9 mouse cellular contexts compared by ENCODE assay signal in the genomic region with DNA sequence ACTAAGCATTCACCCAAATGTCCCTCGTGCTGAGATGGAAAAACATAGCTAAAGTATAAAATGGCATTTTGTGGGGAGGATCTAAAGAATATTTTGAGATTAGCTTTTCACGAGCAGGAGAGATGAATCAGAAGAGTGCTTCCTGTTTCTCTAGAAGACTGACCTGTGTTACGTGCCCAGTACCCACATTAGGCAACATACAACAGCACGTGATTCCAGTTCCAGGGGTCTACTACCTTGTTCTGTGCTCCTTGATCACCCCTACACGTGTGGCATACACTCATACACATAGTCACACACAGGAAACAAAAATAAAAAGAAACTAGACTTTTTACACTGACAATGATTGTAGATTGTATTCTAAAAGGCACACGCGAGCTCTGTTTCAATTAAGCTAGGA. TPM values are rescaled to one million over a fixed set of nuclear protein-coding genes. Genes with fewer than 3 reads are reported as not detected.
DNase-seq lines count a peak whose midpoint lies in the region; ATAC-seq and TF ChIP-seq lines count a peak whose summit lies in the region.
"Had no signal": no experiment of that assay in that cellular context is flagged by ENCODE, and none has a peak within 500 bp of the region (broad histone marks: within the 10 kb centered on the region; RNA-seq: fewer than 3 reads in every experiment).

No protein-coding gene starts in this region.

- no peak for TF ChIP-seq CTCF in lung, adult 2 months (IDR thresholded peaks at IDR 0.05; ENCODE audit: insufficient read depth, low read length)
- no peak for TF ChIP-seq CTCF in small intestine, adult 2 months (IDR thresholded peaks at IDR 0.05; ENCODE audit: extremely low read depth, insufficient read length, insufficient replicate concordance, low read depth, low read length)

- DNase-seq in forebrain, embryonic 10.5 days (ENCODE audit: extremely low spot score, low spot score): no peak
- no peak for DNase-seq in lung, adult 2 months
- DNase-seq in cerebellum, postnatal 4 days (ENCODE audit: low spot score in 2 of 2): no peak
- DNase-seq in embryo, embryonic 10.5 days (ENCODE audit: low spot score): no peak
- DNase-seq: kidney, adult 2 months had no signal

- no peak overlapping the region for H3K4me2 ChIP-seq in forebrain, embryonic 16.5 days (ENCODE audit: low read length)
- H3K4me2 ChIP-seq in lung, embryonic 15.5 days: peak overlapping the region; percentile 96; the same call in 1 of the 2 replicates
- peak overlapping the region; percentile 97 for H3K4me2 ChIP-seq in limb, embryonic 13.5 days (replicated peaks)

- no peak overlapping the region for H3K27ac ChIP-seq in forebrain, embryonic 10.5 days
- no peak overlapping the region for H3K27ac ChIP-seq in forebrain, embryonic 16.5 days (ENCODE audit: low read length)
- H3K27ac ChIP-seq in lung, embryonic 15.5 days: no peak overlapping the region
- no peak overlapping the region for H3K27ac ChIP-seq in limb, embryonic 13.5 days
- H3K27ac ChIP-seq in small intestine, adult 2 months (ENCODE audit: insufficient read depth, low read depth, low read length): peak overlapping the region; percentile 64

- no peaks in the 10 kb centered on the region for H3K27me3 ChIP-seq in forebrain, embryonic 10.5 days (ENCODE audit: poor library complexity, severe bottlenecking)
- H3K27me3 ChIP-seq in forebrain, embryonic 16.5 days (replicated peaks; ENCODE audit: control insufficient read depth, insufficient read depth, low read length): no peaks in the 10 kb centered on the region
- H3K27me3 ChIP-seq in lung, embryonic 15.5 days: no peaks in the 10 kb centered on the region
- no peaks in the 10 kb centered on the region for H3K27me3 ChIP-seq in limb, embryonic 13.5 days
- H3K27me3 ChIP-seq in small intestine, adult 2 months (ENCODE audit: control insufficient read depth, insufficient read depth, low read length): no peaks in the 10 kb centered on the region

- H3K36me3 ChIP-seq in forebrain, embryonic 10.5 days (replicated peaks): peaks cover 9% of the 10 kb centered on the region
- H3K36me3 ChIP-seq in forebrain, embryonic 16.5 days (ENCODE audit: control insufficient read depth, insufficient read depth): peaks cover 10% of the 10 kb centered on the region; the same call in 1 of the 2 replicates
- H3K36me3 ChIP-seq in lung, embryonic 15.5 days: peaks cover 11% of the 10 kb centered on the region
- peaks cover 21% of the 10 kb centered on the region for H3K36me3 ChIP-seq in limb, embryonic 13.5 days
- peaks cover 15% of the 10 kb centered on the region for H3K36me3 ChIP-seq in small intestine, adult 2 months (ENCODE audit: control insufficient read depth, insufficient read depth, low read length)

- 78% methylated on average over 7 of the region's 7 CpGs for WGBS in forebrain, embryonic 10.5 days
- WGBS in forebrain, embryonic 16.5 days: 76% methylated on average over 7 of the region's 7 CpGs
- 71% methylated on average over 7 of the region's 7 CpGs for WGBS in lung, embryonic 15.5 days
- 69% methylated on average over 7 of the region's 7 CpGs for WGBS in lung, adult 2 months
- WGBS in limb, embryonic 13.5 days: 76% methylated on average over 7 of the region's 7 CpGs
- 54% methylated on average over 7 of the region's 7 CpGs for WGBS in small intestine, adult 2 months

- TF ChIP-seq POLR2A in lung, adult 2 months (IDR thresholded peaks at IDR 0.05; ENCODE audit: borderline replicate concordance, extremely low read depth, low read depth, low read length): no peak
- no peak for TF ChIP-seq POLR2A in small intestine, adult 2 months (IDR thresholded peaks at IDR 0.05; ENCODE audit: low read depth, low read length)

- no peaks in the 10 kb centered on the region for H3K9me3 ChIP-seq in forebrain, embryonic 10.5 days
- H3K9me3 ChIP-seq in forebrain, embryonic 16.5 days (ENCODE audit: control insufficient read depth, low read length): no peaks in the 10 kb centered on the region
- H3K9me3 ChIP-seq in lung, embryonic 15.5 days: no peaks in the 10 kb centered on the region
- no peaks in the 10 kb centered on the region for H3K9me3 ChIP-seq in limb, embryonic 13.5 days

- peaks cover 24% of the 10 kb centered on the region for H3K4me1 ChIP-seq in forebrain, embryonic 10.5 days
- peaks cover 16% of the 10 kb centered on the region for H3K4me1 ChIP-seq in forebrain, embryonic 16.5 days (replicated peaks; ENCODE audit: control insufficient read depth, insufficient read depth, low read length)
- H3K4me1 ChIP-seq in lung, embryonic 15.5 days: peaks cover 20% of the 10 kb centered on the region
- peaks cover 7% of the 10 kb centered on the region for H3K4me1 ChIP-seq in lung, adult 2 months (ENCODE audit: control insufficient read depth, insufficient read depth, low read length)
- H3K4me1 ChIP-seq in limb, embryonic 13.5 days: peaks cover 16% of the 10 kb centered on the region
- peaks cover 2% of the 10 kb centered on the region for H3K4me1 ChIP-seq in small intestine, adult 2 months (ENCODE audit: control insufficient read depth, insufficient read depth, insufficient read length, low read length)

- H3K9ac ChIP-seq in forebrain, embryonic 16.5 days (replicated peaks; ENCODE audit: low read depth, low read length): no peak overlapping the region
- H3K9ac ChIP-seq in lung, embryonic 15.5 days: no peak overlapping the region
- no peak overlapping the region for H3K9ac ChIP-seq in limb, embryonic 13.5 days

- peak overlapping the region; percentile 84; the same call in 1 of the 2 replicates for H3K4me3 ChIP-seq in forebrain, embryonic 10.5 days
- no peak overlapping the region for H3K4me3 ChIP-seq in forebrain, embryonic 16.5 days (replicated peaks; ENCODE audit: low read length)
- peak overlapping the region; percentile 89 for H3K4me3 ChIP-seq in lung, embryonic 15.5 days
- no peak overlapping the region for H3K4me3 ChIP-seq in lung, adult 2 months (replicated peaks; ENCODE audit: extremely low read depth, low read depth, low read length)
- H3K4me3 ChIP-seq in limb, embryonic 13.5 days: peak overlapping the region; percentile 69
- no peak overlapping the region for H3K4me3 ChIP-seq in small intestine, adult 2 months (ENCODE audit: low read depth, low read length)

- no peak for ATAC-seq in forebrain, embryonic 16.5 days
- ATAC-seq in lung, embryonic 15.5 days (ENCODE audit: borderline replicate concordance, extremely low read depth, low FRiP score, low TSS enrichment): no peak
- no peak for ATAC-seq in limb, embryonic 13.5 days (ENCODE audit: low FRiP score, low read depth)

RNA-seq across cellular contexts. Expression of gene Zkscan14, which starts 1.3 kb away (rescaled TPM):
- 5.9 and 6.5 TPM in 2 replicates for polyA plus RNA-seq in forebrain, embryonic 10.5 days (2016; fragmentation: Nextera tagmentation; extraction: Ambion mirVana)
- 15.5 and 17.5 TPM in 2 replicates for polyA plus RNA-seq in forebrain, embryonic 16.5 days (2015; fragmentation: Nextera tagmentation; extraction: Ambion mirVana)
- polyA plus RNA-seq in lung, embryonic 15.5 days (2015; fragmentation: Nextera tagmentation; extraction: Ambion mirVana): 7.6 and 9.8 TPM in 2 replicates
- 3.1 and 4.2 TPM in 2 replicates for polyA plus RNA-seq in lung, adult 2 months (2012; rRNA removed)
- polyA plus RNA-seq in limb, embryonic 13.5 days (2015; fragmentation: Nextera tagmentation; extraction: Ambion mirVana): 11.0 and 11.3 TPM in 2 replicates
- 1.5 and 2.9 TPM in 2 replicates for polyA plus RNA-seq in small intestine, adult 2 months (2012; rRNA removed)

RNA-seq across cellular contexts. Expression of gene Zkscan5, which starts 4.0 kb away (rescaled TPM):
- polyA plus RNA-seq in forebrain, embryonic 10.5 days (2016; fragmentation: Nextera tagmentation; extraction: Ambion mirVana): 18.4 and 18.9 TPM in 2 replicates
- 17.4 and 20.2 TPM in 2 replicates for polyA plus RNA-seq in forebrain, embryonic 16.5 days (2015; fragmentation: Nextera tagmentation; extraction: Ambion mirVana)
- polyA plus RNA-seq in lung, embryonic 15.5 days (2015; fragmentation: Nextera tagmentation; extraction: Ambion mirVana): 12.4 and 14.1 TPM in 2 replicates
- 3.1 and 4.1 TPM in 2 replicates for polyA plus RNA-seq in lung, adult 2 months (2012; rRNA removed)
- polyA plus RNA-seq in limb, embryonic 13.5 days (2015; fragmentation: Nextera tagmentation; extraction: Ambion mirVana): 16.3 and 17.1 TPM in 2 replicates
- 1.8 and 3.9 TPM in 2 replicates for polyA plus RNA-seq in small intestine, adult 2 months (2012; rRNA removed)

RNA-seq across cellular contexts. Expression of gene Atp5j2, which starts 8.5 kb away (rescaled TPM):
- polyA plus RNA-seq in forebrain, embryonic 10.5 days (2016; fragmentation: Nextera tagmentation; extraction: Ambion mirVana): 508 and 509 TPM in 2 replicates
- polyA plus RNA-seq in forebrain, embryonic 16.5 days (2015; fragmentation: Nextera tagmentation; extraction: Ambion mirVana): 514 and 561 TPM in 2 replicates
- 691 and 724 TPM in 2 replicates for polyA plus RNA-seq in lung, embryonic 15.5 days (2015; fragmentation: Nextera tagmentation; extraction: Ambion mirVana)
- 65.1 and 107 TPM in 2 replicates for polyA plus RNA-seq in lung, adult 2 months (2012; rRNA removed)
- 649 and 683 TPM in 2 replicates for polyA plus RNA-seq in limb, embryonic 13.5 days (2015; fragmentation: Nextera tagmentation; extraction: Ambion mirVana)
- polyA plus RNA-seq in small intestine, adult 2 months (2012; rRNA removed): 99.9 and 140 TPM in 2 replicates

RNA-seq across cellular contexts. Expression of gene Zfp655, which starts 31.1 kb away (rescaled TPM):
- 31.0 and 33.8 TPM in 2 replicates for polyA plus RNA-seq in forebrain, embryonic 10.5 days (2016; fragmentation: Nextera tagmentation; extraction: Ambion mirVana)
- 39.6 and 45.9 TPM in 2 replicates for polyA plus RNA-seq in forebrain, embryonic 16.5 days (2015; fragmentation: Nextera tagmentation; extraction: Ambion mirVana)
- 30.3 and 32.2 TPM in 2 replicates for polyA plus RNA-seq in lung, embryonic 15.5 days (2015; fragmentation: Nextera tagmentation; extraction: Ambion mirVana)
- 11.4 and 18.0 TPM in 2 replicates for polyA plus RNA-seq in lung, adult 2 months (2012; rRNA removed)
- polyA plus RNA-seq in limb, embryonic 13.5 days (2015; fragmentation: Nextera tagmentation; extraction: Ambion mirVana): 33.8 and 34.1 TPM in 2 replicates
- polyA plus RNA-seq in small intestine, adult 2 months (2012; rRNA removed): 3.2 and 8.6 TPM in 2 replicates

RNA-seq across cellular contexts. Expression of gene Cpsf4, which starts 33.4 kb away (rescaled TPM):
- 91.4 and 92.5 TPM in 2 replicates for polyA plus RNA-seq in forebrain, embryonic 10.5 days (2016; fragmentation: Nextera tagmentation; extraction: Ambion mirVana)
- 59.0 TPM in 2 replicates for polyA plus RNA-seq in forebrain, embryonic 16.5 days (2015; fragmentation: Nextera tagmentation; extraction: Ambion mirVana)
- polyA plus RNA-seq in lung, embryonic 15.5 days (2015; fragmentation: Nextera tagmentation; extraction: Ambion mirVana): 55.0 and 56.2 TPM in 2 replicates
- polyA plus RNA-seq in lung, adult 2 months (2012; rRNA removed): 22.6 and 23.5 TPM in 2 replicates
- polyA plus RNA-seq in limb, embryonic 13.5 days (2015; fragmentation: Nextera tagmentation; extraction: Ambion mirVana): 55.6 and 58.1 TPM in 2 replicates
- 11.6 and 23.2 TPM in 2 replicates for polyA plus RNA-seq in small intestine, adult 2 months (2012; rRNA removed)

Comparison
In these comparisons a context has a peak if more than half of its experiments do, and no peak if none do; other contexts are left out.
1. H3K4me3 ChIP-seq: peak in forebrain, embryonic 10.5 days (single experiment), lung, embryonic 15.5 days (single experiment) and limb, embryonic 13.5 days (single experiment); none in forebrain, embryonic 16.5 days (single experiment), lung, adult 2 months (single experiment) and small intestine, adult 2 months (single experiment).